Mouse (Mus musculus) CH12.LX (cell line): ENCODE data around the gene Foxk1. TPM values are rescaled to one million over a fixed set of nuclear protein-coding genes. Genes with fewer than 3 reads are reported as not detected.

Experiments
- DNase-seq: peaks from one replicate; pipeline ENCODE4 v3.0.0-alpha.2; 2013; ENCODE audit errors: extremely low read depth
- H3K27ac ChIP-seq: 2 replicates; pipeline ENCODE4 v1.5.1; 2012; ENCODE audit warnings: low read depth, mild to moderate bottlenecking, control low read depth, moderate library complexity; ENCODE audit not compliant: insufficient read depth
- H3K27me3 ChIP-seq: replicated peaks from 2 replicates; pipeline ENCODE3; 2012; ENCODE audit warnings: inconsistent platforms
- H3K36me3 ChIP-seq, 2 experiments: replicated peaks in 1 of 2; 2 replicates each; pipeline versions ENCODE3 to v1.6.1; 2012; ENCODE audit warnings: inconsistent platforms in 1 of 2, low read length in 1 of 2, mild to moderate bottlenecking in 1 of 2, mixed read lengths in 1 of 2, moderate library complexity in 1 of 2; ENCODE audit not compliant: control insufficient read depth in 1 of 2, insufficient read depth in 1 of 2
- H3K4me1 ChIP-seq, 2 experiments: 2 replicates each; pipeline ENCODE4 v1.6.1; 2012; ENCODE audit warnings: inconsistent platforms in 1 of 2, moderate library complexity in 1 of 2; ENCODE audit not compliant: insufficient read depth in 2 of 2, control insufficient read depth in 1 of 2
- H3K4me2 ChIP-seq: 2 replicates; pipeline ENCODE4 v1.6.1; 2012; ENCODE audit warnings: low read depth, mild to moderate bottlenecking, control low read depth; ENCODE audit not compliant: poor library complexity, insufficient read depth, severe bottlenecking
- H3K4me3 ChIP-seq, 3 experiments: fragments of 150-350 bp in 1 of 3; sonication (generic) in 1 of 3; replicated peaks in 1 of 3; 2 replicates each; pipeline versions ENCODE3 to v1.5.1; 2011 to 2012; ENCODE audit warnings: low read depth in 2 of 3, low read length in 2 of 3, mild to moderate bottlenecking in 2 of 3, moderate library complexity in 2 of 3, control low read depth in 1 of 3, improper control_type of control experiment in 1 of 3, inconsistent platforms in 1 of 3, mixed read lengths in 1 of 3; ENCODE audit not compliant: poor library complexity in 1 of 3
- H3K79me2 ChIP-seq: replicated peaks from 2 replicates; pipeline ENCODE4 v1.6.1; 2012; ENCODE audit warnings: mild to moderate bottlenecking, moderate library complexity; ENCODE audit not compliant: control insufficient read depth, poor library complexity, insufficient read depth, severe bottlenecking; ENCODE audit errors: extremely low read depth
- H3K9ac ChIP-seq: 2 replicates; pipeline ENCODE4 v1.6.1; 2012; ENCODE audit warnings: low read depth, mild to moderate bottlenecking, control low read depth, moderate library complexity; ENCODE audit not compliant: insufficient read depth
- H3K9me3 ChIP-seq: replicated peaks from 2 replicates; pipeline ENCODE3; 2012; ENCODE audit warnings: low read length, inconsistent platforms, mixed read lengths
- BHLHE40 ChIP-seq: IDR thresholded peaks from 2 replicates; pipeline ENCODE4 v1.6.1; 2011; ENCODE audit warnings: mild to moderate bottlenecking, low read depth, low read length, improper control_type of control experiment
- CHD2 ChIP-seq: IDR thresholded peaks from 2 replicates; pipeline ENCODE4 v1.6.1; 2011; ENCODE audit warnings: low read length, improper control_type of control experiment
- CTCF ChIP-seq, 2 experiments: IDR thresholded peaks in 1 of 2; conservative IDR thresholded peaks in 1 of 2; 2 replicates each; pipeline ENCODE4 v1.5.1; 2011 to 2012; ENCODE audit warnings: low read depth in 2 of 2, low read length in 2 of 2, improper control_type of control experiment in 1 of 2, inconsistent platforms in 1 of 2, mild to moderate bottlenecking in 1 of 2, moderate library complexity in 1 of 2
- E2F4 ChIP-seq: IDR thresholded peaks from 2 replicates; pipeline ENCODE4 v1.6.1; 2011; ENCODE audit warnings: low read depth, low read length, improper control_type of control experiment; ENCODE audit not compliant: insufficient replicate concordance
- ELF1 ChIP-seq: IDR thresholded peaks from 2 replicates; pipeline ENCODE4 v1.6.1; 2014; ENCODE audit warnings: low read depth, mild to moderate bottlenecking, inconsistent platforms, low read length, improper control_type of control experiment
- GABPA ChIP-seq: IDR thresholded peaks from 2 replicates; pipeline ENCODE4 v1.6.1; 2012; ENCODE audit warnings: low read depth, low read length, improper control_type of control experiment, inconsistent platforms; ENCODE audit not compliant: insufficient replicate concordance
- JUND ChIP-seq: conservative IDR thresholded peaks from 2 replicates; pipeline ENCODE4 v1.6.1; 2011; ENCODE audit warnings: low read depth, low read length, improper control_type of control experiment
- MAX ChIP-seq: IDR thresholded peaks from 2 replicates; pipeline ENCODE4 v1.6.1; 2011; ENCODE audit warnings: low read length, improper control_type of control experiment
- NELFE ChIP-seq: IDR thresholded peaks from 2 replicates; pipeline ENCODE4 v1.6.1; 2011; ENCODE audit warnings: low read depth, low read length, improper control_type of control experiment
- POLR2AphosphoS2 ChIP-seq: IDR thresholded peaks from 2 replicates; pipeline ENCODE4 v1.6.1; 2011; ENCODE audit warnings: low read depth, low read length, improper control_type of control experiment
- RAD21 ChIP-seq: IDR thresholded peaks from 2 replicates; pipeline ENCODE4 v1.6.1; 2011; ENCODE audit warnings: low read depth, mild to moderate bottlenecking, low read length, improper control_type of control experiment, moderate library complexity
- SMC3 ChIP-seq: IDR thresholded peaks from 2 replicates; pipeline ENCODE4 v1.6.1; 2011; ENCODE audit warnings: low read depth, low read length, improper control_type of control experiment
- UBTF ChIP-seq: IDR thresholded peaks from 2 replicates; pipeline ENCODE4 v1.6.1; 2012; ENCODE audit warnings: low read depth, mild to moderate bottlenecking, inconsistent platforms, low read length, improper control_type of control experiment, moderate library complexity
- ZNF384 ChIP-seq: IDR thresholded peaks from 2 replicates; pipeline ENCODE4 v1.6.1; 2012; ENCODE audit warnings: low read depth, low read length, improper control_type of control experiment, inconsistent platforms
- dilution Hi-C: fragments of 300-500 bp; cut with MboI; formaldehyde crosslinking; loops from 2 replicates; pipeline ENCODE4 v1.14.3; 2020; ENCODE audit warnings: low sequenced_read_pairs; ENCODE audit not compliant: extremely low pct_unique_long_range_greater_than_20kb, extremely low pct_ligation_motif_present
- in situ Hi-C: fragments of 300-500 bp; cut with MboI; formaldehyde crosslinking; loops from 3 replicates; pipeline ENCODE4 v1.14.3; 2019; ENCODE audit warnings: low sequenced_read_pairs, low pct_ligation_motif_present, low pct_unique_long_range_greater_than_20kb, mixed read lengths
- polyA plus RNA-seq: library from polyadenylated mRNA; unstranded; fragments of >175 nt; gene quantifications from 2 replicates; pipeline ENCODE4 v1.2.1, GENCODE M21; 2012; ENCODE audit warnings: low read depth; ENCODE audit not compliant: insufficient read length
- total RNA-seq, 2 experiments: library from RNA; depleted of rRNA; stranded (reverse); fragments of 300-350 nt in 1 of 2; fragments of >200 nt in 1 of 2; gene quantifications; 2 replicates each; pipeline ENCODE4 v1.2.3; 2012 to 2014

The Foxk1 gene
- total and polyA plus RNA-seq, 3 experiments, result 5.3 to 23.4 (median 11.3) TPM

GRCm38 (mm10) chr5:142413723-142414445 lies 12.6 kb downstream of the Foxk1 start:
- no peak overlapping the region for H3K27ac ChIP-seq
- in situ Hi-C loops, result no loop called here
- H3K36me3 ChIP-seq, result peaks cover 0 to 66% of the 10 kb centered on the region in 2 experiments
- no peak overlapping the region for H3K4me2 ChIP-seq
- no peak for TF ChIP-seq ELF1
- TF ChIP-seq GABPA, result no peak
- no peak for TF ChIP-seq NELFE
- no peak for TF ChIP-seq RAD21
- no peak for TF ChIP-seq ZNF384
- no peak for TF ChIP-seq JUND
- TF ChIP-seq POLR2AphosphoS2, result no peak
- TF ChIP-seq CHD2, result no peak
- no peak for TF ChIP-seq SMC3
- no peak for TF ChIP-seq MAX
- TF ChIP-seq E2F4, result no peak
- no peak for TF ChIP-seq CTCF (conservative IDR thresholded peaks at IDR 0.05 in 1 of 2, IDR thresholded peaks at IDR 0.05 in 1 of 2; ENCODE audit: low read depth in 2 of 2, low read length in 2 of 2)
- TF ChIP-seq, all 38 proteins: peak for 0
- H3K4me3 ChIP-seq, result no peak overlapping the region
- H3K9me3 ChIP-seq, result no peaks in the 10 kb centered on the region
- peaks cover 16 to 78% of the 10 kb centered on the region in 2 experiments for H3K4me1 ChIP-seq
- peaks cover 40% of the 10 kb centered on the region for H3K79me2 ChIP-seq
- dilution Hi-C loops, result no loop called here
- no peak for DNase-seq
- no peaks in the 10 kb centered on the region for H3K27me3 ChIP-seq
- H3K9ac ChIP-seq, result no peak overlapping the region

- H3K27me3 ChIP-seq, result no peaks in the 10 kb centered on the region
- H3K36me3 ChIP-seq, result peaks cover 0 to 71% of the 10 kb centered on the region in 2 experiments
- no peaks in the 10 kb centered on the region for H3K9me3 ChIP-seq
- in situ Hi-C loops (no loop called here), dilution Hi-C loops (no loop called here)
- no peak for DNase-seq
- H3K79me2 ChIP-seq, result peaks cover 42% of the 10 kb centered on the region
- peaks cover 16 to 85% of the 10 kb centered on the region in 2 experiments for H3K4me1 ChIP-seq
- 0 out of 2 replicates have a peak overlapping the region, but pooled peaks have one; percentile 18 for H3K4me2 ChIP-seq
- no peak overlapping the region for H3K4me3 ChIP-seq
- no peak overlapping the region for H3K27ac ChIP-seq
- TF ChIP-seq UBTF (no peak), ZNF384 (no peak), BHLHE40 (no peak), GABPA (no peak)
- H3K9ac ChIP-seq, result no peak overlapping the region; the same call in 1 of the 2 replicates
Measured at GRCm38 (mm10) chr5:142415401-142415800, 14.1 kb downstream of the Foxk1 start.
